Mouse (Mus musculus): ENCODE measurements around the gene Rnpep.

GRCm38 (mm10) chr1:135281841-135282240, 2.0 kb downstream of the Rnpep start:
- TF ChIP-seq POLR2A (IDR thresholded peaks at IDR 0.05; ENCODE audit: insufficient read length, low read depth) (no peak), CEBPB (IDR thresholded peaks at IDR 0.05; ENCODE audit: insufficient read depth, poor library complexity, severe bottlenecking) (no peak), POLR2AphosphoS2 (IDR thresholded peaks at IDR 0.05; ENCODE audit: insufficient read length, low read depth) (no peak), REST (IDR thresholded peaks at IDR 0.05; ENCODE audit: insufficient read depth, insufficient read length) (no peak), TCF12 (IDR thresholded peaks at IDR 0.05; ENCODE audit: insufficient read depth, poor library complexity, severe bottlenecking) (no peak), USF1 (IDR thresholded peaks at IDR 0.05; ENCODE audit: low read depth) (no peak), MYOG (IDR thresholded peaks at IDR 0.05; ENCODE audit: control insufficient read depth in 1 of 3, insufficient read depth in 1 of 3, insufficient read length in 2 of 3, low read depth in 2 of 3) (no peak), MAX (IDR thresholded peaks at IDR 0.05; ENCODE audit: low read depth) (no peak), E2F4 (IDR thresholded peaks at IDR 0.05; ENCODE audit: insufficient read depth) (no peak), TCF3 (IDR thresholded peaks at IDR 0.05; ENCODE audit: insufficient read length, low read depth) (no peak), SRF (IDR thresholded peaks at IDR 0.05; ENCODE audit: control insufficient read depth, insufficient read length, low read depth) (no peak)
